Mouse (Mus musculus) urinary bladder, postnatal 25 days (tissue): ENCODE data around the gene Cyp3a41a.
"Not testable (repeated sequence)": the region's sequence is repeated elsewhere in the genome, so short reads cannot be mapped to it uniquely, and the experiment has no call there.

ENCODE experiments used
- DNase-seq: peaks from one replicate; pipeline ENCODE4 v3.0.0; 2022; ENCODE audit warnings: low spot score

Gene Cyp3a41a

DNA sequence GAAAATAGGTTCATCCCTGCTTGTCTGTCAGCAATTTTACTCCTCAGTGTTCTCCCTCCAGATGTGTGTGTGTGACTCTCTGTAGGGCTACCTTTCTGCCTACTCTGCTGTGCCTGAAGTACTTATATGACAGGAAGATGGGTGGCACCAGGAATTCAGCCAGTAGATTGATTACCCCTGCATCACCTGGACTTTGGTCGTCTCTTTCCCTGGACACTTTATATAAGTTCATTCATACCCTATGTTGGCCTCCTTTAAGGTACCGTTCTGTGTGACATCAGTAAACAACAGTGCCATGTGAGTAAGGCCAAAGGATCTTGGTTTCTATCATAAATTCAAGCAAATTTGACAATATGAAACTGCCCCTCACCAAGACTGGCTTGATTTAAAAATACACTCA, at the start of gene Cyp3a41a:
Gene Cyp3a41a (minus strand): TSS at position 101 of the 400 bp plus-strand sequence.
- not testable (repeated sequence) for DNase-seq

DNA sequence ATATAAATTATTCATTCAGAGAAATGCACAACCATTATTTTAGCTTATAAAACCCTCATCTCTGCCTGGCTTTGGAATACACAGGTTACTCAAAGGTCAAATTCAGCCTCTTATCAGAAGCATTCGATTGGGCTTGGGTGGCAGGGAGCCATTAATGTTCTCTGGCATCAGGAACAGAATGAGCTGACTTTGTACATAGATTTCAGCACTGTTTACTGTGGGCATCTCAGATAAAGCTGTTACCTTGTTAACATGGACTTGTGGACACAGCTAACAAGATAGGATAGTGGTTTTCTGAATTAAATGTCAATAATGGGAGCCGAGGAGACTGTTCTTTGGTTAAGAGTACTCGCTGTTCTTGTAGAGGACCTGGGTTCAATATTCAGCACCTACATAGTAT, 17.6 kb upstream of the Cyp3a41a start:
- DNase-seq = not testable (repeated sequence)

DNA sequence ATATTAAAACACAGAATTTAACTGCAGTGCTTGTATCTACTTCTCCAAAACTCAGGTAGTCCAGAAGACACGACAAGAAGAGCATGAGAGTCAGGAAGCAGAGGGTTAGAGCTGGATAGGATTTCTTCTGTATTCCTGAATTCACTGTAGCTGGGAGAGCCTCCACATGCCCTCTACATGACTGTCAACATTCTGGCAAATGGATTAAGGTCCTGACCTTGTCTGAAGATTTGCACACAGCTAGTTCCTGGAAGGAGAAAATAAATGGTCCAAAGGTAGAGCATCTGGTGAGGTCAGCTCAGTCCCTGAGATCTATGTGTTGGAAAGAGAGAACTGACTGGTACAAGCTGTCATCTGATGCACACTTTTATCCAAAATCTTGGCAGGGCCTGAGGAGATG, 5.6 kb downstream of the Cyp3a41a start:
- not testable (repeated sequence) for DNase-seq

DNA sequence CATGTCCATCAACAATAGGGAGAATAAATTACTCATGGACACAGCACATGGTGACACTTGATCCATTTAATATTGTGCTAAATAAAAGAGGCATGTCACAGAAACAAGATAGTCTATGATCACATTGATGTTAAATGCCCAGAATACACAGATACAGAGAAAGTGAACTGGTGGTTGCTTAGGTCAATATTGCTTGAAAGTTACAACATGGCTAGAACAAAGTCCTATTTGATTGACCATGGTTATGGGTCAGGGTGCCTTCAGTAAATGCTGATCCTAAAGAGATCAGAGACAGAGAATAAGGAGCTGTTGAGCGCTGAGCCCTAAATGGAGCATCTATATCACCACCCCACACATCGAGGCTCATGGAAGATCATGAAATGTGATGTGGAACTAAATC, 12.6 kb downstream of the Cyp3a41a start:
- DNase-seq = not testable (repeated sequence)

DNA sequence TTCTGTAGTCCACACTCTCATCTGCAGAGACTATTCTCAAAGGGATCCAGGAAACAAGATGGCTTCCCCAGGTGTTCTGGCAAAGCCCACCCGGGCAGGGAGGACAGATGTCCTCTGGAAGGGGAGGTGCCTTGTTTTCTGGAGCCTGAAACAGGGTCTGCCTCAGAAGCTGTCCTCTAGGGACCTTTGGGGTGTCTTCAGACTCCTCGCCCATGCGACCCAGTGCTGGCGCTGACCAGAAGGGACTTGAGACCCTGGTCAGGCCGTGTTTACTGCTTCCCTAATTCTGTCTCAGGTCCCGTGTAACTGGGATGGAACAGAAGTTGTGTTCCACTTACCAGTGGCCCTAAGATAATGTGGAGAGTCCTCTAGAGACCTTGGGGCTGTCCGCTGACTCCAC, 57.9 kb downstream of the Cyp3a41a start:
- DNase-seq = no peak

DNA sequence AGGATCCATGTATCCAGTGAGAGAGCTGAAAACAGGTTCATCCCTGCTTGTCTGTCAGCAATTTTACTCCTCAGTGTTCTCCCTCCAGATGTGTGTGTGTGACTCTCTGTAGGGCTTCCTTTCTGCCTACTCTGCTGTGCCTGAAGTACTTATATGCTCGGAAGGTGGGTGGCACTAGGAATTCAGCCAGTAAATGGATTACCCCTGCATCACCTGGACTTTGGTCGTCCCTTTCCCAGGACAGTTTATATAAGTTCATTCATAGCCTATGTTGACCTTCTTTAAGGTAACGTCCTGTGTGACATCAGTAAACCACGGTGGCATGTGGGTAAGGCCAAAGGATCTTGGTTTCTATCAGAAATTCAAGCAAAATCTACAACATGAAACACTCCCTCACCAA, 72.2 kb downstream of the Cyp3a41a start:
- no peak for DNase-seq
